Mouse (Mus musculus): Measurements from ENCODE around the gene Zfp770. TPM values are rescaled to one million over a fixed set of nuclear protein-coding genes. Genes with fewer than 3 reads are reported as not detected.

Zfp770 gene
- polyA plus RNA-seq, 1 experiment from 2014 or later: 3.6 TPM

DNA sequence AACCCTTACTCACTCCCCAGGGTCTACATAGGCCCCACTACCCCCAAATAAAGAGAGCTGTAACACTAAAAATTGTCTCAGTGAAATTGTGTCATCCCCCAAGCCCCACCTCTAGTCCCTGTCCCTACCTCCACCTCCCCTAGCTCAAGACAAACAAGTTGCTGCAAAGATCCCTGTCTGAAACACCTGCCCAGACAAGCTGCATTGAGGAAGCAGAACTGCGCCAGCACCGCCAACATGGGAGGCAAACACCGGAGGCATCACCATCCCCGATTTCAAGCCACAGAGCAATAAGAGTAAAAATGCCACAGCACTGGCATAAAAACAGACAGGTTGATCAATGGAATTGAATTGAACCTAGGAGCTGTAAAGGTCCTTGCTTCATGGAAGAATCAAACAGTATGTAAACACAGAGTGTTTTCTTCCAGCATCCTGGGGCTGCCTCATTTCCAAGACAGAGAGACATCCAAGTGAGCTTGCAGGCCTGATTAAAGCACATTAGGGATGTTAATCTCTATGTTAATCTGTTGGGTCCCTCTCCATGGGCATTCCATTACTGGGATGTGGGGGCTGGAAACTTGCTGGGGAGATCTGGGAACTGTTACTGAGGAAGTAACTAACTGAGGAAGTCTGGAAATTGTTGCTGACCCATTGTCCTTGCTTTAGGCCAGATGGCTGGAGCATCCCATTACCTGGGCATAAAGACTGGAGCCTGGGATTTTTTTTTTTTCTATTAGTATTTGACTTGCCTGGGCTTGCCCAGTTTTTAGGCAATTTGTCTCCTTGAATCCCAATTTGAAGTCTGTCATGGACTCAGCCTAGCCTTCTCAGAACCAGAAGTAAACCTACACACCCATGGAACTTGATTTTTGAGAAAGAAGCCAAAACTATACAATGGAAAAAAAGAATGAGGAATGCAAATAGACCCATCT, 23.2 kb downstream of the Zfp770 start:
- no peak overlapping the region for H3K9ac ChIP-seq (replicated peaks)
- no peak overlapping the region for H3K4me2 ChIP-seq
- H3K4me1 ChIP-seq (replicated peaks): peaks cover 9% of the 10 kb centered on the region
- H3K27ac ChIP-seq: no peak overlapping the region
- no peaks in the 10 kb centered on the region for H3K9me3 ChIP-seq
- H3K27me3 ChIP-seq: no peaks in the 10 kb centered on the region; the same call in 1 of the 2 replicates
- H3K36me3 ChIP-seq: no peaks in the 10 kb centered on the region
- no peak for ATAC-seq (ENCODE audit: insufficient number of reproducible peaks, insufficient read depth, low FRiP score, low TSS enrichment, low read depth)
- WGBS: 51% methylated on average over 4 of the region's 4 CpGs
- no peak overlapping the region for H3K4me3 ChIP-seq (replicated peaks)

DNA sequence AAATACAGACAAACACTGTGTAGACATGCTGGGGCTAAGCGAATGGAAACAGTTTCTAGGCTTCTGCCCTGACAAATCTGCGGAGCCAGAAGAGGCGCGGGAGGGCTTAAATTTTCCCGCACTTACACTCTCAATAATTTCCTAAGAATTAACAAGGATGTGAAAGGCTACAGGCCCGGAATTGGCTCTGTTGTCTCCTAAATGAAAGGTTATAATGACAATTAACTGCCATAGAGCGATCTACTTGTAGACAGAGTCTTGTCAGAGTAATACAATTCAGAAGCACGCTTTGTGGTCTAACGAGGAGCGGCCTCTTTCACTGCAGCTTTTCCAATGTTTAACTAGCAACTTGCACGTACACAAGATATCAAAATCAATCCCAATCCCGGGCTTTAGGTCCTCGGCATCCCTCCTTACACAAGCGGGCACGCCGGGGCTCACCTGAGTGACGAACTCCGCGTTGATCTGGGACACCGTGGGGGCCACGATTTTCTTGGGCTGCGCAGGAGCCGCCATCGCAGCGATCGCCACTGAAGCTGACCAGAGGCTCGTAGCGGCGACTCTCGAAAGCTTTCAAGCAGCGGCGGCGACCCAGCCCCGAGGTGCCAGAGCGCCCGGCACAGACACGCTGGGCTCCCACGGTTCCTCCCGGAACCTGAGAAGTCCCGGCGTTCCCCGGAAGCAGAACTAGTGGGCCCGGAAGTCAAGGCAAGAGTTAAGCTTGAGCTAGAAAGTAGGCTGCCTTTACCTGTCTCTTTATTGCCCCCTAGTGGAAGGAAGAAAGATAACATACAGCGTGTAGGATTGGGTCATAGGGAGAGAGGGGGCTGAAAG, 26.4 kb downstream of the Zfp770 start:
- Histone ChIP-seq H3K4me1 (replicated peaks) (peaks cover 9% of the 10 kb centered on the region), H3K4me3 (replicated peaks) (peak overlapping the region; percentile 90), H3K4me2 (peak overlapping the region; percentile 84), H3K27ac (0 out of 2 replicates have a peak overlapping the region, but pooled peaks have one; percentile 35), H3K36me3 (peaks cover 21% of the 10 kb centered on the region), H3K27me3 (no peaks in the 10 kb centered on the region; the same call in 1 of the 2 replicates), H3K9me3 (no peaks in the 10 kb centered on the region), H3K9ac (replicated peaks) (peak overlapping the region; percentile 87)
- 1% methylated on average over 44 of the region's 44 CpGs for WGBS
- ATAC-seq (ENCODE audit: insufficient number of reproducible peaks, insufficient read depth, low FRiP score, low TSS enrichment, low read depth): peak; percentile 92

DNA sequence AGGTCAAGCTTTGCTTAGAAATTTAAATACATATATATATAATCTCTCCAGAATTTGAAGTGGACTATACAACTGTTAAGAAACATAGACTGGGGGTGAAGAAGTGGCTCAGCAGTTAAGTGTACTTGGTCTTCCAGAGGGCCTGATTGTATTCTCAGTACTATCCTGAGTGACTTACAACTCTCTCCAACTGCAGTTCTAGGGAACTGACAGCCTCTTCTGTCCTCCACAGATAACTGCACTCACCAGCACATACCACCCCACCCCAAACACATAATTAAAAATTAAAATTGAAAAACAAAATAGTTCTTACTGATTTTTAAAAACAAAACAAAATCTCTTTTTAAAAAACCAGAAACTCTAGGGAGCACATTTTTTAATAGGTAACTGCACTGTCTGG, 28.0 kb downstream of the Zfp770 start:
- no peak overlapping the region for H3K4me2 ChIP-seq
- H3K4me1 ChIP-seq (replicated peaks): peaks cover 9% of the 10 kb centered on the region
- H3K27ac ChIP-seq: no peak overlapping the region
- H3K36me3 ChIP-seq: peaks cover 31% of the 10 kb centered on the region
- H3K4me3 ChIP-seq (replicated peaks): no peak overlapping the region
- H3K9me3 ChIP-seq: no peaks in the 10 kb centered on the region
- H3K27me3 ChIP-seq: no peaks in the 10 kb centered on the region; the same call in 1 of the 2 replicates
- H3K9ac ChIP-seq (replicated peaks): no peak overlapping the region
- no peak for ATAC-seq (ENCODE audit: insufficient number of reproducible peaks, insufficient read depth, low FRiP score, low TSS enrichment, low read depth)

DNA sequence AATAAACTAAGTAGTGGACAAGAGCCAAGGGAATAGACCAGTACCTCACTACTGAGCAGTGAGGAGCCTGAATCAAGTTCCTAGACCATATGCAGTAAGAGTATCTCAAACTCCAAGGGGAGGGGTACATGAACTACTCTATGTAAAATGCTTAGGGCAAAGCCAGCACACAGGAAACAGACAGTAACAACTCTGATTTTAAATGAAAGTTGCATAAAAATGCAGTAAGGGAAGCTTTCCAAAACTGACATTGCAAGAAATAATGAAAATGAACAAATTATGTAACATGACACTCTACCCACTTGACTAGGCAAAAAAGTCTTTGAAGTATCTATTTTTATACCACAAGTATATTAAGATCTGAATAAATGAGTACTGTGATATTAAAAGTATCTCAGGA, 33.4 kb downstream of the Zfp770 start:
- Histone ChIP-seq H3K9ac (replicated peaks) (no peak overlapping the region), H3K27ac (no peak overlapping the region), H3K4me1 (replicated peaks) (no peaks in the 10 kb centered on the region), H3K4me2 (no peak overlapping the region), H3K9me3 (no peaks in the 10 kb centered on the region), H3K4me3 (replicated peaks) (no peak overlapping the region), H3K27me3 (no peaks in the 10 kb centered on the region), H3K36me3 (peaks cover 73% of the 10 kb centered on the region)
- ATAC-seq (ENCODE audit: insufficient number of reproducible peaks, insufficient read depth, low FRiP score, low TSS enrichment, low read depth): no peak

DNA sequence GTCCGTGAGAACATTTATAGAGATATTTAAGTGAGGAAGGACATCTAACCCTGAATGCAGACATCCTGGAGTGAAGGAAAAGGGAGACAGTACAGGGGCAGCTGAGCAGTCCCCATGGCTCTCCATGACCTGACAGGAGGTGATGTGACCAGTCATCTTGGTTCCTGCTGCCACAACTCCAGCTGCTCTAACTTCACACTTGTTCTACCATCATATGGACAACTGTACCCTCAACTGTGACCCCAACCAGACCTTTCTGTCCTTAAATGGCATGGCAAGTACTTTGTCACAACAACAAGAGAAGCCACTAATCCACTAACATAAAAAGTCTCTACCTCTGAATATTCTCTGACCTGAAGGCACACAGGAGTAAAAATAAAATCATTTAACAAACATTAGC, 39.3 kb downstream of the Zfp770 start:
- H3K27me3 ChIP-seq: no peaks in the 10 kb centered on the region
- WGBS: 97% methylated on average over 1 of the region's 1 CpGs
- no peak overlapping the region for H3K27ac ChIP-seq
- no peak overlapping the region for H3K4me3 ChIP-seq (replicated peaks)
- H3K4me1 ChIP-seq (replicated peaks): no peaks in the 10 kb centered on the region
- no peaks in the 10 kb centered on the region for H3K9me3 ChIP-seq
- H3K36me3 ChIP-seq: peaks cover 84% of the 10 kb centered on the region
- H3K4me2 ChIP-seq: no peak overlapping the region
- ATAC-seq (ENCODE audit: insufficient number of reproducible peaks, insufficient read depth, low FRiP score, low TSS enrichment, low read depth): no peak
- H3K9ac ChIP-seq (replicated peaks): no peak overlapping the region

DNA sequence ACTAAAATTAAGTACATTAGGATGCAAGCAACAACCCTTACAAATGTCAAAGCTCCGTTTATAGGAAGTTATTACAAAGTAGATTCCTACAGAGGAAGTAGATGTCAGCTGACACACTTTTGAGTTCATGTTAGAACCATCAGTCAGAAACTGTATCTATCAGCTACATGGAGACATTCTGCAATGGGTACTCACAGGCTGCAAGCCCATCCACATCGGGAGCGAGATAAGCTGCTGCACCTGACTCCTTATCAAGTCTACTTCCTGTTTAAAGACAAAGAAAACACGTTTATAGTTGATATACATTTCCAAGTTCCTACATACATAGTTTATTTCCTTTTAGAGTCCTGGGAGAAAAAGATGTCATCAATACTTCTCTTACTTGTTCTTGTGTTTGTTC, 43.9 kb downstream of the Zfp770 start:
- ATAC-seq (ENCODE audit: insufficient number of reproducible peaks, insufficient read depth, low FRiP score, low TSS enrichment, low read depth): no peak
- H3K4me2 ChIP-seq: no peak overlapping the region
- H3K27ac ChIP-seq: no peak overlapping the region
- peaks cover 87% of the 10 kb centered on the region for H3K36me3 ChIP-seq
- no peak overlapping the region for H3K4me3 ChIP-seq (replicated peaks)
- no peaks in the 10 kb centered on the region for H3K9me3 ChIP-seq
- no peak overlapping the region for H3K9ac ChIP-seq (replicated peaks)
- WGBS: 89% methylated on average over 4 of the region's 4 CpGs
- no peaks in the 10 kb centered on the region for H3K4me1 ChIP-seq (replicated peaks)
- no peaks in the 10 kb centered on the region for H3K27me3 ChIP-seq

DNA sequence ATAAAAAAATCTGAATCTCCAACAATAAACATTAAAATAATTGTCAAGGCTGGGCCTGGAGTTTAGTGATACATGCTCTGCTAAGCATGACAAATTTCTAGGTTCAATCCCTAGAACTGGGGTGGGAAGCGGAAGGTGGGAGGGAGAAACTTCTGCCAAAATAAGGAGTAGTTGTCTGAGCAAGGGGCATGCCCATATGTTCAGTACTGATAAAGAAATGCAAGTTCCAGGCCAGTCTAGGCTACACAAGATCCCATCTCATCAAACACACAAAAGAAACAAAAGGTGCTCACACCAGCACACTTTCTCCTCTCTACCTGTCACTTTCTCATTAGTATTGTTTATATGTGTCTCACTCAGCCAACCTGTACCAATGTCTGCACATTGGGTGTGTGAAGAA, 44.6 kb downstream of the Zfp770 start:
- no peak overlapping the region for H3K4me3 ChIP-seq (replicated peaks)
- H3K4me1 ChIP-seq (replicated peaks): no peaks in the 10 kb centered on the region
- H3K4me2 ChIP-seq: no peak overlapping the region
- no peaks in the 10 kb centered on the region for H3K27me3 ChIP-seq
- 91% methylated on average over 1 of the region's 1 CpGs for whole genome bisulfite sequencing
- no peak for ATAC-seq (ENCODE audit: insufficient number of reproducible peaks, insufficient read depth, low FRiP score, low TSS enrichment, low read depth)
- no peaks in the 10 kb centered on the region for H3K9me3 ChIP-seq
- peaks cover 89% of the 10 kb centered on the region for H3K36me3 ChIP-seq
- H3K27ac ChIP-seq: no peak overlapping the region
- H3K9ac ChIP-seq (replicated peaks): no peak overlapping the region

DNA sequence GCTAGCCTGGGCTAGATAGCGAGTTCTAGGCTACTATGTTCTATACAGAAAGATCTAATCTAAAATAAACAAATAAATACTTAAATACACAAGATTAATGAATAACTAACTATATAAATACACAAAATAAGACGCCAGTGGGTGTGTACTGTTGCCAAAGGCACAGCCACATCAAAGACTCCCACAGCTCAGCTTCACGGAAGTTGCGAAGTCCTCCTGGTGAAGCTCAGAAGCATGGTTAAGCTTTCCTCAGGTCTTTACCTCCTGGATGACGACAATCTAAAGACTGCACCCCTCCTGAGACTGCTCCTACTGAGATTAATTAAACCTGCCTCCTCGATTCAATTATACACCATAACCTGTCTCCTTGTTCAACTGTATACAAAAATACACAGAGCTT, 48.0 kb downstream of the Zfp770 start:
- H3K4me2 ChIP-seq: no peak overlapping the region
- no peak overlapping the region for H3K27ac ChIP-seq
- WGBS: 92% methylated on average over 6 of the region's 6 CpGs
- no peak for ATAC-seq (ENCODE audit: insufficient number of reproducible peaks, insufficient read depth, low FRiP score, low TSS enrichment, low read depth)
- H3K4me3 ChIP-seq (replicated peaks): no peak overlapping the region
- no peaks in the 10 kb centered on the region for H3K27me3 ChIP-seq
- H3K9me3 ChIP-seq: no peaks in the 10 kb centered on the region
- no peaks in the 10 kb centered on the region for H3K4me1 ChIP-seq (replicated peaks)
- peaks cover 89% of the 10 kb centered on the region for H3K36me3 ChIP-seq
- no peak overlapping the region for H3K9ac ChIP-seq (replicated peaks)

DNA sequence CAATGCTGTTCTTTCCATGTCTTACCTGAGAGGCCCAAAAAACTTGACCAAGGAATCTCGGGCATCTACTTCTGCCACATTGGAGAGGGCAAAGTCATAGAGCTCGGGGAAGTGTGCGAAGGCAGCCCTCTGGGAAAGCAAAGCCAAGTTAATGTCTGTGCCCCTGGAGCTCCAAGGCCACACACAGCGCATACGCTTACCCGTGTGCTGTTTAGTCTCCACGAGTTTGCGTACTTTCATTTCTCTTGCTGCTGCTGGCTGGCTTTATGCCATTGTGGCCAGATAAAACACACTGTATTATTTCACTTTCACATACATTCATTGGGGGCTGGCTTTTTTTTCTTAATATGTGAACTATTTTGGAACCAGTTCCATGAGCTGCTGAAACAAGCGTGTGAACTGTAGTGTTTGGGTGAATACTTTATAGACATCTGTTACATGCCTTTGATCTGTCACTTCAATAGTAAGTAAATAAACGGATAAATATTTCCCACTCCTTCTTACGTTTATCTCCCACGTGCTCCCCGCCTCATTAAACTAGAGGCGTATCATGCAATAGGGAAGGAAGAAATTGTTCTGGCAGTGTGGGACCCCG, 54.3 kb downstream of the Zfp770 start:
- Histone ChIP-seq H3K36me3 (peaks cover 86% of the 10 kb centered on the region), H3K9ac (replicated peaks) (no peak overlapping the region), H3K4me3 (replicated peaks) (no peak overlapping the region), H3K9me3 (no peaks in the 10 kb centered on the region), H3K27me3 (no peaks in the 10 kb centered on the region), H3K4me2 (no peak overlapping the region), H3K4me1 (replicated peaks) (no peaks in the 10 kb centered on the region), H3K27ac (no peak overlapping the region)
- 89% methylated on average over 15 of the region's 15 CpGs for WGBS
- ATAC-seq (ENCODE audit: insufficient number of reproducible peaks, insufficient read depth, low FRiP score, low TSS enrichment, low read depth): no peak

DNA sequence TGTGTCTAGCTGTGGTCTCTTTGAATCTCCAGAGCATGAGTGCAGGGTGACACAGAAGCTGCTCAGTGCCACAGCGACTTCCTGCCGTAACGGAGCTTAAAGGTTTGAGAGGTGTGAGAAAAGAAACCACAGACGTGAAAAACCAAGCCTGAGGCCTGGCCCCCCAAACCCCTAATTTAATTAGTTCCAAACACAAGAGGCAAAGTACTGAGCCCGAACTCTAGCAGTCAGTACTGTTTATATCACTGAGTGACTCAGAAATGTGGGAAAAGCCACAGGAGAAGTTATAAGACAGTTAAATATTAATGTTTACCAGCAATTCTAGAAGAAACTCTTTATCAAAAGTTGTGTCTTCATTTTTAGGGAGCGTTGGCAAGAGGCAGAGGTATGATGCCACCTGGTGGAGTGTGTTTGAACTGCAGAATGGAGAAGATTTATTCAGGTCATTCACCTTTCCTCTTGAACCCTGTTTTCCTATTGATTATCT, 55.9 kb downstream of the Zfp770 start:
- peaks cover 87% of the 10 kb centered on the region for H3K36me3 ChIP-seq

DNA sequence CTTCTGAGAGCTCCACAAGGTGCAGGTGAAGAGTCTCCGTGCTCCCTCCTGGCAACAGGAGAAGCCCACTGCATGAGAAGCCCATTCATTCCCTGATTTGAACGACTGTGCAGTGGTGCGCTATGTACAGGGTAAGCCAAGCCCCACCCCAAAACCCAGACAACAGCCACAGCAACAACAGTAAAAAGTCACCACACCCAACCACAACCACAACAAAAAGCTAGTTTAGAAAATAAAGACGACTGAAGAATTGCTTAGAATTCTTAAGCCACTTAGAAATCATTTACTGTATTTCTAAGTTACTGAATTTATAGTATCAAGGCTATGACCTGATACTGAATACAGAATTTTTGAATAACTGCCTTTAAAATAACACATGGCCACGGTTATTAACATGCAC, 56.4 kb downstream of the Zfp770 start:
- H3K4me3 ChIP-seq (replicated peaks): no peak overlapping the region
- no peaks in the 10 kb centered on the region for H3K4me1 ChIP-seq (replicated peaks)
- no peak overlapping the region for H3K4me2 ChIP-seq
- no peak for ATAC-seq (ENCODE audit: insufficient number of reproducible peaks, insufficient read depth, low FRiP score, low TSS enrichment, low read depth)
- H3K9me3 ChIP-seq: no peaks in the 10 kb centered on the region
- no peak overlapping the region for H3K27ac ChIP-seq
- 89% methylated on average over 5 of the region's 5 CpGs for WGBS
- H3K9ac ChIP-seq (replicated peaks): no peak overlapping the region
- no peaks in the 10 kb centered on the region for H3K27me3 ChIP-seq
- peaks cover 87% of the 10 kb centered on the region for H3K36me3 ChIP-seq

More for the DNA sequence above, 55.9 kb downstream of the Zfp770 start:
- WGBS: 65% methylated on average over 6 of the region's 6 CpGs
- Histone ChIP-seq H3K27me3 (no peaks in the 10 kb centered on the region), H3K4me1 (replicated peaks) (no peaks in the 10 kb centered on the region), H3K27ac (no peak overlapping the region), H3K4me2 (no peak overlapping the region), H3K4me3 (replicated peaks) (no peak overlapping the region), H3K9me3 (no peaks in the 10 kb centered on the region), H3K9ac (replicated peaks) (no peak overlapping the region)
- ATAC-seq (ENCODE audit: insufficient number of reproducible peaks, insufficient read depth, low FRiP score, low TSS enrichment, low read depth): no peak
